Mouse (Mus musculus): Measurements from ENCODE around the gene Tlr9. TPM values are rescaled to one million over a fixed set of nuclear protein-coding genes. Genes with fewer than 3 reads are reported as not detected.

Gene Tlr9
- polyA plus RNA-seq, 1 experiment from 2014 or later, result 0.19 TPM

DNA sequence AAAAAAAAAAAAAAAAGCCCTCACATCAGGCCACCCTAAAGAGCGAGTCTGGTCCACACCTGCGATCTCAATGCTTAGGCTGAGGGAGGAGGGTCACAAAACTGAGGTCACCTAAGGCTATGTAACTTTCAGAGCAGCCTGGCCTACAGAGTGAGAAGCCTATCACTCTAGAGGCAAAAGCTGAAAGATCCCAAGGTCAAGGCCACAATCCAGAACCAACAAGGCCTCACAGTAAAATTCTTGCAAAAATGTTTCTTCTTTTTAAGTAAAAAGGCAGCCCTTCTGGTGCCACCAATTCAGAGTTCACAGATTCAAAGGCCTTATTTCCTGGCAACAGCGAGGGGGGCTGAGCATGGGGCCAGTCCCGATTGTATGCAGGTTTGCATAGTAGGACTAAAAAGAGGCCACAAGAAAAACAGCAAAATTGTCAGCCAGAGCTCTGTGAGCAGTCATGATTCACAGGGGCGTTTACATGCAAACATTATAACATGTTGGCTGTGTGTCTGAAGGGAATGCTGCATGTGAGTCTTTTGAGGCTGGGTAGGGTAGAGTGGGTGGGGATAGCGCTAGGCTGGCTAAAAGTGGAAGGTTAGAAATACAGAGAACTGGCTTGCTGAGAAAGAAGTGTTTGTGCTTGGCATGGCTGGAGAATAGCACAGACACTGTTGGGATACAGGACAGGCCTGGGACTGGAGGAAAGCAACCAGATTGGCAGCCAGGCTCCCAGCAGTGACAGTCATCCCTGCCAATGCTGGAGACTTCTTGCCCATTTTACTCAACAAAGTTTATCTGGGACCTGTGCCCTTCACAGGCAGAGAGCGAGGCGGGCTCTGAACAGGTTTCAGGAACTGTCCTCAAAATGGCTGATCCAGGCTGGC, 28.2 kb upstream of the Tlr9 start:
- H3K27me3 ChIP-seq (replicated peaks), result no peaks in the 10 kb centered on the region
- H3K9ac ChIP-seq, result no peak overlapping the region
- H3K36me3 ChIP-seq, result peaks cover 37% of the 10 kb centered on the region
- no peaks in the 10 kb centered on the region for H3K9me3 ChIP-seq
- no peak overlapping the region for H3K4me2 ChIP-seq (replicated peaks)
- no peak for ATAC-seq
- WGBS, result 88% methylated on average over 8 of the region's 8 CpGs
- H3K4me1 ChIP-seq (replicated peaks), result peaks cover 9% of the 10 kb centered on the region
- H3K27ac ChIP-seq, result no peak overlapping the region
- H3K4me3 ChIP-seq (replicated peaks), result no peak overlapping the region

- no peak for ATAC-seq
- Histone ChIP-seq H3K9ac (no peak overlapping the region), H3K9me3 (no peaks in the 10 kb centered on the region), H3K36me3 (peaks cover 22% of the 10 kb centered on the region), H3K4me2 (replicated peaks) (no peak overlapping the region), H3K27me3 (replicated peaks) (no peaks in the 10 kb centered on the region), H3K4me1 (replicated peaks) (peaks cover 16% of the 10 kb centered on the region), H3K27ac (no peak overlapping the region), H3K4me3 (replicated peaks) (no peak overlapping the region)
- WGBS, result 85% methylated on average over 8 of the region's 8 CpGs
Measured at GRCm38 (mm10) chr9:106195693-106196092, 26.7 kb upstream of the Tlr9 start.

DNA sequence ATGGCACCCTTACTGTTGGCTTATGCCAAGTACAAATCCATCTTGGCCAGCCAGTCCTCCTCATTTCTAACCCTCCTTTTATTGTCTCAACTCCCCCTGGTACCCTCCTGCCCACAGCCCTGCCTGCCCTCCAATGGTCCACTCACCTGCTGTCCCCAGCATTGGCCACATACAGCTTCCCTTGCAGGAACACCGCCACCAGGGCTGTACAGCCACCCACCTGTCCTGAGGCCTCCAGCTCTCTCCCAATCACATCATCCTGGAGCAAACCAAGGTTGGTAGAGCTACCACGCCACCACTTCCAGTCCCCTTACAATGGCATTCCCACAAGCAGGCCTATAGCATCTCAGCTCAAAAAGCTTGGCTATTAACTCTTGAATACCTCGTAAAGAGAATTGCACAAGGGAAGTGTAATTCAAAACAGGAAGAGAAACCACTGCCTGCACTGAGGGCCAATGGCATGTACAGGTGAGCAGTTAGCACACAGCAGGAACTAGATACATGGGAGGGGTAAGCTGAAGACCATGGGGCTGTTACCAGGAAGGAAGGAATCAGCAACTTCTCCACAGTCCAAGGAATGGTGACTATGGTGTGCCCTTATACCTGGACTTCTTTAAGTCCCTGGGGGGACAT, 25.2 kb upstream of the Tlr9 start:
- ATAC-seq, result no peak
- no peaks in the 10 kb centered on the region for H3K9me3 ChIP-seq

GRCm38 (mm10) chr9:106197732-106198131, 24.7 kb upstream of the Tlr9 start:
- Histone ChIP-seq H3K36me3 (peaks cover 9% of the 10 kb centered on the region; the same call in 1 of the 2 replicates), H3K9me3 (no peaks in the 10 kb centered on the region), H3K27ac (no peak overlapping the region), H3K4me3 (replicated peaks) (peak overlapping the region; percentile 72; the same call in 1 of the 2 replicates), H3K4me2 (replicated peaks) (0 out of 2 replicates have a peak overlapping the region, but pooled peaks have one; percentile 79), H3K4me1 (replicated peaks) (peaks cover 20% of the 10 kb centered on the region), H3K27me3 (replicated peaks) (no peaks in the 10 kb centered on the region), H3K9ac (no peak overlapping the region)
- ATAC-seq, result no peak
- WGBS, result 88% methylated on average over 9 of the region's 9 CpGs

More for the DNA sequence above, 25.2 kb upstream of the Tlr9 start:
- H3K4me1 ChIP-seq (replicated peaks), result peaks cover 18% of the 10 kb centered on the region
- no peak overlapping the region for H3K27ac ChIP-seq
- WGBS, result 90% methylated on average over 3 of the region's 3 CpGs
- H3K4me2 ChIP-seq (replicated peaks), result no peak overlapping the region
- no peaks in the 10 kb centered on the region for H3K27me3 ChIP-seq (replicated peaks)
- H3K4me3 ChIP-seq (replicated peaks), result no peak overlapping the region
- no peak overlapping the region for H3K9ac ChIP-seq
- peaks cover 11% of the 10 kb centered on the region; the same call in 1 of the 2 replicates for H3K36me3 ChIP-seq

DNA sequence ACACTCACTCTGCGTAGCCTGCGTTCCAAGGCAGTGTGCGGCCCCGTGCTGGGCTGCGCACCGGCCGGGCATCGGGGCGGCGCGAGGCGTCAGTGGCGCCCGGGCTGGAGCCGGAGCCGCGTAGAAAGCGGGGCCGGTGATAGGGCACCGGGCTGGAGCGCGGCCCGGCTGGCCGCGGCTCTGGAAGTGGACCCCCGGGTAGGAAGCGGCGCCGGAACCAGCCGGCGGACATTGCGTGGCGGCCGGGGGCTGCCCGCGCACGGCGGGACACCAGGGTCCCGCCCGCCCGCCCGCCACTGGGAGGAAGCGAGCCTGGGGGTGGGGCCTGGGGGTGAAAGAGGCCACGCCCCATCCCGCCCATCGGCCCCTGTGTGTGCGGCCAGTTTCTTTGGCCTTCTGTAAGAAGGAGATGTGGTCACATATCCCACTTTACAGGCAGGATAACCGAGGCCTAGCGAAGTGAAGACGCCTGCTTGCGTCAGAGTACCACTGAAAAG, 23.4 kb upstream of the Tlr9 start:
- Histone ChIP-seq H3K27ac (peak overlapping the region; percentile 54), H3K9ac (peak overlapping the region; percentile 75), H3K27me3 (replicated peaks) (no peaks in the 10 kb centered on the region), H3K36me3 (peaks cover 9% of the 10 kb centered on the region; the same call in 1 of the 2 replicates), H3K9me3 (no peaks in the 10 kb centered on the region), H3K4me2 (replicated peaks) (peak overlapping the region; percentile 79), H3K4me3 (replicated peaks) (peak overlapping the region; percentile 72), H3K4me1 (replicated peaks) (peaks cover 25% of the 10 kb centered on the region)
- under 1% methylated on average over 51 of the region's 51 CpGs for WGBS
- ATAC-seq, result peak; percentile 70

DNA sequence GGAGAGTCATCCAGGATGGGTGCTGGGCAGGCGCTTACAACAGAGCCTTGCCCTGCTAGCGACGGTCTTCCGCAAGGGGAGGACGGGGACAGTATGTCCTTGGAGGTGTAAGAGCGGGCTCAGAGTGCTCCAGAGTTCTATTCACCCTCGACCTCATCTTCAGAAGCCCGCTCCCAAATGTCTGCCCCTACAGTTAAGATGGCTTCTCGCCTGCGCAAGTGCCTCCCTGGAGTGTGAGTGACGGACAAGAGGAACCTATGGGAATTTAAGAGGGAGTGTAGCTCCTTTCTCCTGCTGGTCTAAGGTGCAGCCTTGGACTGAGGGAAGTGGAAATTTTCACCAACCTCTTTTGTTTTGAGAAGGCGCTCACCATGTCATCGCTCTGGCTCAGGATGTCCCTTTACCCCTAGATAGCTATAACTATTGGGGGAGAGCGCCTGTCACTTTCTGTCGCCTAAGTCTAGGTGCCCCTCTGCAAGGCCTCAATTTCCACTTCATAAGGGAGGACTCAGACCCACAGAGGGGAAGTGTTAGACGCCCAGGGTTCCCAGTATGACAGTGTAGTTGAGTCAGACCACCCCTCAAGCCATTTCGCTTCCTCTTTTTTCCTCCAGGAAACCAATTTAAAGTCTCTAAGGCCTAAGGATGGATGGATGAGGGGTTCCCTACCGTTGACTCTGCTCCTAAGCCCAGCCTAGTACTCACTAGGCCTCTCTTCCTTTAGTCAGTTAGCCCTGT, 22.7 kb upstream of the Tlr9 start, which contains the start of gene Ppm1m:
TSS of gene Ppm1m (minus strand) at position 212 of the 738 bp plus-strand sequence.
- H3K27me3 ChIP-seq (replicated peaks), result no peaks in the 10 kb centered on the region
- peak within 1 kb of the TSS; percentile 79 for H3K4me2 ChIP-seq (replicated peaks)
- H3K36me3 ChIP-seq, result peaks cover 9% of the 10 kb centered on the region; the same call in 1 of the 2 replicates
- H3K9ac ChIP-seq, result peak within 1 kb of the TSS; percentile 75
- peak within 1 kb of the TSS; percentile 54 for H3K27ac ChIP-seq
- H3K9me3 ChIP-seq, result no peaks in the 10 kb centered on the region
- H3K4me3 ChIP-seq (replicated peaks), result peak within 1 kb of the TSS; percentile 72
- ATAC-seq, result peak; percentile 3; the same call in 1 of the 2 replicates
- peaks cover 32% of the 10 kb centered on the region for H3K4me1 ChIP-seq (replicated peaks)
- 50% methylated on average over 18 of the region's 18 CpGs for WGBS

GRCm38 (mm10) chr9:106201895-106202294, 20.5 kb upstream of the Tlr9 start:
- H3K4me2 ChIP-seq (replicated peaks), result no peak overlapping the region
- 79% methylated on average over 3 of the region's 3 CpGs for WGBS
- ATAC-seq, result no peak
- H3K9ac ChIP-seq, result no peak overlapping the region
- no peak overlapping the region for H3K27ac ChIP-seq
- H3K36me3 ChIP-seq, result no peaks in the 10 kb centered on the region
- peaks cover 39% of the 10 kb centered on the region for H3K4me1 ChIP-seq (replicated peaks)
- no peaks in the 10 kb centered on the region for H3K9me3 ChIP-seq
- H3K4me3 ChIP-seq (replicated peaks), result peak overlapping the region; percentile 64
- H3K27me3 ChIP-seq (replicated peaks), result no peaks in the 10 kb centered on the region

GRCm38 (mm10) chr9:106202819-106203636, 19.4 kb upstream of the Tlr9 start, which contains the start of gene Twf2:
Gene Twf2 (plus strand): TSS chr9:106203108.
- Histone ChIP-seq H3K27me3 (replicated peaks) (no peaks in the 10 kb centered on the region), H3K36me3 (no peaks in the 10 kb centered on the region), H3K4me2 (replicated peaks) (peak within 1 kb of the TSS; percentile 66), H3K4me3 (replicated peaks) (peak within 1 kb of the TSS; percentile 64), H3K4me1 (replicated peaks) (peaks cover 35% of the 10 kb centered on the region), H3K27ac (peak within 1 kb of the TSS; percentile 70), H3K9me3 (no peaks in the 10 kb centered on the region), H3K9ac (peak within 1 kb of the TSS; percentile 68)
- under 1% methylated on average over 61 of the region's 61 CpGs for WGBS
- ATAC-seq, result peak; percentile 92

- H3K4me3 ChIP-seq (replicated peaks), result peak overlapping the region; percentile 64
- no peak overlapping the region for H3K27ac ChIP-seq
- peaks cover 29% of the 10 kb centered on the region for H3K4me1 ChIP-seq (replicated peaks)
- H3K9ac ChIP-seq, result peak overlapping the region; percentile 68; the same call in 1 of the 2 replicates
- H3K36me3 ChIP-seq, result no peaks in the 10 kb centered on the region
- ATAC-seq, result no peak
- H3K4me2 ChIP-seq (replicated peaks), result peak overlapping the region; percentile 66
- H3K9me3 ChIP-seq, result no peaks in the 10 kb centered on the region
- WGBS, result 62% methylated on average over 7 of the region's 7 CpGs
- no peaks in the 10 kb centered on the region for H3K27me3 ChIP-seq (replicated peaks)
Measured at GRCm38 (mm10) chr9:106203990-106204851, 18.2 kb upstream of the Tlr9 start.

- H3K27ac ChIP-seq, result no peak overlapping the region
- no peak overlapping the region for H3K4me3 ChIP-seq (replicated peaks)
- WGBS, result 76% methylated on average over 7 of the region's 7 CpGs
Measured at GRCm38 (mm10) chr9:106205713-106206290, 16.6 kb upstream of the Tlr9 start.

More at GRCm38 (mm10) chr9:106205713-106206290, 16.6 kb upstream of the Tlr9 start:
- H3K9ac ChIP-seq, result no peak overlapping the region
- no peaks in the 10 kb centered on the region for H3K36me3 ChIP-seq
- ATAC-seq, result no peak
- H3K4me1 ChIP-seq (replicated peaks), result peaks cover 22% of the 10 kb centered on the region
- no peak overlapping the region for H3K4me2 ChIP-seq (replicated peaks)
- no peaks in the 10 kb centered on the region for H3K27me3 ChIP-seq (replicated peaks)
- H3K9me3 ChIP-seq, result no peaks in the 10 kb centered on the region
